Comparison of ENCODE assay signal across 29 mouse cellular contexts in genomic region chr5:53466422-53467333, GRCm38 (mm10). TPM values are rescaled to one million over a fixed set of nuclear protein-coding genes. Genes with fewer than 3 reads are reported as not detected.
A peak's percentile ranks its signal among the peaks of the same experiment; 100 is the strongest.
DNase-seq lines count a peak whose midpoint lies in the region; ATAC-seq and TF ChIP-seq lines count a peak whose summit lies in the region.
"Had no signal": no experiment of that assay in that cellular context is flagged by ENCODE, and none has a peak within 500 bp of the region (broad histone marks: within the 10 kb centered on the region; RNA-seq: fewer than 3 reads in every experiment).

No protein-coding gene starts in this region.

- ATAC-seq in heart, postnatal 0 days (ENCODE audit: insufficient read depth, low read depth): peak; percentile 14; the same call in 1 of the 2 replicates
- ATAC-seq in lung, postnatal 0 days: peak; percentile 63
- no peak for ATAC-seq in hindbrain, postnatal 0 days
- ATAC-seq: forebrain, embryonic 16.5 days; hindbrain, embryonic 16.5 days; intestine, embryonic 15.5 days had no signal

- no peak for TF ChIP-seq EP300 in heart, postnatal 0 days (IDR thresholded peaks at IDR 0.05; ENCODE audit: low read depth)
- TF ChIP-seq EP300 in lung, postnatal 0 days (IDR thresholded peaks at IDR 0.05): no peak

- no peaks in the 10 kb centered on the region for H3K27me3 ChIP-seq in heart, postnatal 0 days (ENCODE audit: control insufficient read depth, insufficient read depth, low read length)
- H3K27me3 ChIP-seq in lung, postnatal 0 days (replicated peaks; ENCODE audit: insufficient read depth, low read length): no peaks in the 10 kb centered on the region
- H3K27me3 ChIP-seq in hindbrain, postnatal 0 days (ENCODE audit: insufficient read depth, low read length): no peaks in the 10 kb centered on the region
- H3K27me3 ChIP-seq: intestine, embryonic 15.5 days; neural tube, embryonic 12.5 days had no signal

- peaks cover 7% of the 10 kb centered on the region for H3K4me1 ChIP-seq in heart, postnatal 0 days (ENCODE audit: control insufficient read depth, insufficient read depth)
- H3K4me1 ChIP-seq in lung, postnatal 0 days (ENCODE audit: insufficient read depth, low read depth, low read length): no peaks in the 10 kb centered on the region
- 0 out of 2 replicates have a peak, but pooled peaks cover 2% of the 10 kb centered on the region for H3K4me1 ChIP-seq in brown adipose tissue, adult 24 weeks (ENCODE audit: control insufficient read depth, insufficient read depth, insufficient read length, low read length)
- H3K4me1 ChIP-seq in hindbrain, postnatal 0 days (ENCODE audit: insufficient read depth, low read length): no peaks in the 10 kb centered on the region
- H3K4me1 ChIP-seq: liver, embryonic 13.5 days had no signal

- DNase-seq in heart, postnatal 0 days (ENCODE audit: low spot score): peak; percentile 28
- no peak for DNase-seq in heart, postnatal 4 days
- peak; percentile 68 for DNase-seq in lung, postnatal 0 days (ENCODE audit: low spot score)
- DNase-seq in lung, postnatal 10 days: no peak
- peak; percentile 96 for DNase-seq in ES-CJ7 (ENCODE audit: low read depth, low spot score)
- no peak for DNase-seq in testis, postnatal 14 days (ENCODE audit: low spot score)
- DNase-seq in hindbrain, postnatal 0 days (ENCODE audit: low spot score): no peak
- DNase-seq: adrenal gland, postnatal 10 days; cerebellum, adult 18-20 months; cerebellum, postnatal 10 days; gastrocnemius, postnatal 10 days; heart, postnatal 14 days; kidney, adult 8-10 months; kidney, postnatal 10 days; layer of hippocampus, postnatal 36 days; left cerebral cortex, postnatal 4 days; liver, embryonic 13.5 days; lung, adult 18-20 months; right cerebral cortex, adult 18-20 months; right cerebral cortex, postnatal 4 days had no signal

- no peak overlapping the region for H3K4me2 ChIP-seq in heart, postnatal 0 days (ENCODE audit: low read depth, low read length)
- H3K4me2 ChIP-seq in lung, postnatal 0 days (replicated peaks; ENCODE audit: low read depth, low read length): no peak overlapping the region
- no peak overlapping the region for H3K4me2 ChIP-seq in hindbrain, postnatal 0 days (ENCODE audit: low read depth, low read length)
- H3K4me2 ChIP-seq: heart, embryonic 13.5 days; intestine, embryonic 15.5 days; liver, embryonic 13.5 days; midbrain, embryonic 12.5 days; neural tube, embryonic 12.5 days had no signal

- no peak overlapping the region for H3K27ac ChIP-seq in heart, postnatal 0 days (ENCODE audit: low read depth)
- no peak overlapping the region for H3K27ac ChIP-seq in lung, postnatal 0 days (ENCODE audit: low read length)
- peak overlapping the region; percentile 2; the same call in 1 of the 2 replicates for H3K27ac ChIP-seq in brown adipose tissue, adult 24 weeks (replicated peaks; ENCODE audit: low read depth, low read length)
- no peak overlapping the region for H3K27ac ChIP-seq in hindbrain, postnatal 0 days
- H3K27ac ChIP-seq: heart, embryonic 13.5 days; intestine, embryonic 15.5 days; liver, embryonic 13.5 days; midbrain, embryonic 12.5 days; neural tube, embryonic 12.5 days had no signal

- no peak overlapping the region for H3K9ac ChIP-seq in heart, postnatal 0 days (replicated peaks; ENCODE audit: low read depth, low read length)
- no peak overlapping the region for H3K9ac ChIP-seq in lung, postnatal 0 days (replicated peaks; ENCODE audit: low read depth)
- no peak overlapping the region for H3K9ac ChIP-seq in hindbrain, postnatal 0 days (replicated peaks; ENCODE audit: low read length)
- H3K9ac ChIP-seq: heart, embryonic 13.5 days; intestine, embryonic 15.5 days; liver, embryonic 13.5 days; midbrain, embryonic 12.5 days; neural tube, embryonic 12.5 days had no signal

- H3K36me3 ChIP-seq in heart, postnatal 0 days (replicated peaks; ENCODE audit: control insufficient read depth, insufficient read depth, low read length): no peaks in the 10 kb centered on the region
- H3K36me3 ChIP-seq in lung, postnatal 0 days (ENCODE audit: insufficient read depth, low read length): no peaks in the 10 kb centered on the region
- no peaks in the 10 kb centered on the region for H3K36me3 ChIP-seq in hindbrain, postnatal 0 days (ENCODE audit: insufficient read depth, low read length)
- H3K36me3 ChIP-seq: heart, embryonic 13.5 days; intestine, embryonic 15.5 days; liver, embryonic 13.5 days; midbrain, embryonic 12.5 days; neural tube, embryonic 12.5 days had no signal

- no peak for TF ChIP-seq CTCF in heart, postnatal 0 days (IDR thresholded peaks at IDR 0.05; ENCODE audit: low read depth)
- TF ChIP-seq CTCF in lung, postnatal 0 days (IDR thresholded peaks at IDR 0.05): no peak
- TF ChIP-seq CTCF in hindbrain, postnatal 0 days (IDR thresholded peaks at IDR 0.05; ENCODE audit: low read depth): no peak

- no peaks in the 10 kb centered on the region for H3K9me3 ChIP-seq in heart, postnatal 0 days (replicated peaks; ENCODE audit: control insufficient read depth, low read length)
- no peaks in the 10 kb centered on the region for H3K9me3 ChIP-seq in lung, postnatal 0 days (ENCODE audit: low read length)
- no peaks in the 10 kb centered on the region for H3K9me3 ChIP-seq in hindbrain, postnatal 0 days (ENCODE audit: low read length)
- H3K9me3 ChIP-seq: heart, embryonic 13.5 days; intestine, embryonic 15.5 days; liver, embryonic 13.5 days; midbrain, embryonic 12.5 days; neural tube, embryonic 12.5 days had no signal

- no peak overlapping the region for H3K4me3 ChIP-seq in heart, postnatal 0 days (ENCODE audit: low read depth, low read length)
- H3K4me3 ChIP-seq in lung, postnatal 0 days (ENCODE audit: low read depth, low read length): no peak overlapping the region
- peak overlapping the region; percentile 23 for H3K4me3 ChIP-seq in brown adipose tissue, adult 24 weeks (ENCODE audit: insufficient read depth, low read depth, low read length)
- H3K4me3 ChIP-seq in hindbrain, postnatal 0 days (ENCODE audit: low read length): no peak overlapping the region
- H3K4me3 ChIP-seq: erythroblast, embryonic 14.5 days; heart, embryonic 13.5 days; intestine, embryonic 15.5 days; liver, embryonic 13.5 days; midbrain, embryonic 12.5 days; myocyte; neural tube, embryonic 12.5 days had no signal

- WGBS in heart, postnatal 0 days: 61% methylated on average over 16 of the region's 16 CpGs
- WGBS in lung, postnatal 0 days: 51% methylated on average over 16 of the region's 16 CpGs
- 85% methylated on average over 16 of the region's 16 CpGs for WGBS in hindbrain, postnatal 0 days

RNA-seq across cellular contexts. Expression of gene Rbpj, which starts 0.7 kb away (rescaled TPM):
- total RNA-seq in heart, postnatal 0 days (2014; rRNA removed; ENCODE audit: low replicate concordance): 19.9 and 22.0 TPM in 2 replicates
- polyA plus RNA-seq in heart, postnatal 0 days (2015; fragmentation: Nextera tagmentation; extraction: Ambion mirVana): 11.4 and 12.6 TPM in 2 replicates
- 10 to 100 TPM; 36.7 to 42.4 TPM for total RNA-seq in heart, postnatal 4 days (2021)
- polyA plus RNA-seq in lung, postnatal 0 days (2015; fragmentation: Nextera tagmentation; extraction: Ambion mirVana): 22.7 and 22.9 TPM in 2 replicates
- 10.1 and 13.3 TPM in 2 replicates for polyA plus RNA-seq in brown adipose tissue, adult 24 weeks (2012; ENCODE audit: insufficient read depth, insufficient read length, missing spikeins)
- total RNA-seq in hindbrain, postnatal 0 days (2014; rRNA removed): 22.4 and 26.6 TPM in 2 replicates
- 16.7 and 17.6 TPM in 2 replicates for polyA plus RNA-seq in hindbrain, postnatal 0 days (2015; fragmentation: Nextera tagmentation; extraction: Ambion mirVana)

Comparison
In these comparisons a context has a peak if more than half of its experiments do, and no peak if none do; other contexts are left out.
1. DNase-seq: peak in heart, postnatal 0 days (single experiment), lung, postnatal 0 days (single experiment) and ES-CJ7 (single experiment); none in heart, postnatal 4 days (single experiment), lung, postnatal 10 days (single experiment), testis, postnatal 14 days (single experiment) and hindbrain, postnatal 0 days (single experiment).